Mouse (Mus musculus): ENCODE measurements at regions not wholly inside any gene's neighbourhood (a gene's known extent, or its start where the extent isn't known, plus 50 kb on each side); places are given as distances from the start of the nearest gene placed in this dataset.
A peak's percentile ranks its signal among the peaks of the same experiment; 100 is the strongest.

DNA sequence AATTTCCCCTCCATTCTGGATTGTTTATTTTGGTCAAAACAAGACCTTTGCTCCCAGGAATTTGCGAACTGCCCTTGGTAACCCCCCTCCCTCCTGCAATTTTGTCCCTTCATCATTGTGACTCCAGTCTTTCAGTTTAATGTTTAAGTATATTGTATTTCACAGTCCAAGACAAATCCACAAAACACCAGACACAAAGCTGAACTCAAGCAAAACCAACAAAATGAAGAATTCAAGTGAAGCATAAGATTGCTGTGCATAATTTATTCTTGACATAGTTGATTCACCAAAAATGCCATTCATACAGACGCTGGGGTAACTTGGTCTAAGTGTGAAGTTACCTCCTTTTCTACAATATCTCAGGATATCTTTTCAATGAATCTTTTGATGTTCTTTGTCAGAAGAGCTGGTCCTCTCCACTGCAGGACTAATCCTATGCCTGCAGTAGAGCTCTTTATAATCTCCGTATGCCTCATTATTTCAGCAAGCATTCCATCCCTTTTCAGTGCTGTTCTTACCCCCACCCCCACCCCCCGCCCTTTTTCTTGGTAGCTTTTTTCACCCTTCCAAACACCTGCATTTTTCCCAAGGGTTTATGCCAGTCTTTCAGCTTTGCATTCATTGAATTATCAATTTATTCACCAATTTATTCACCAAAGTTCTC lies 265.4 kb downstream of the Cd109 start:
- no peak for DNase-seq
- intact Hi-C loops (cut with DNase I) = no loop called here

DNA sequence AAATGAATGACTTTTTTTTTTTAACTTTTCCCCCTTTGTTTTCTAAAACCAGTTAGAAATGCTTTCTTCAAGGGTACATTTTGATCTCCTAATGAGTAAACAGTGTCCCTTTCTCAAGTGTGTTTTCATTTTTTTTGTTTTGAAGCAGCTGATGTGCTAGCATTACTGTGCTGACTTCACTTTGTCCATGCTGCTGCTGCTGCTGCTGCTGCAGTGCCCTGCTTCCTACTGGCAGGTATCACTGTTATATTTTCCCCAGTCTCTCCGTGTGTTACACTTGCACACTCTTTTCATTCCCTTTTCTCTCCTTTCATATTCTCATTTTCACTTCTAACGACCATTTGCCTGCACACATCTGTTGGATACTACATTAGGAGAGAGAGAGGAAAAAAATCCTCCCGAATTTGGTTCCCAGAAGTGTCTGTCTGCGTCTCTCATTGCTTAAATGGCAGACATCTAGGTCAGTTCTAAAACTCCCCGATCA lies 266.0 kb downstream of the Cd109 start:
- intact Hi-C loops (cut with DNase I) = no loop called here
- DNase-seq = no peak

DNA sequence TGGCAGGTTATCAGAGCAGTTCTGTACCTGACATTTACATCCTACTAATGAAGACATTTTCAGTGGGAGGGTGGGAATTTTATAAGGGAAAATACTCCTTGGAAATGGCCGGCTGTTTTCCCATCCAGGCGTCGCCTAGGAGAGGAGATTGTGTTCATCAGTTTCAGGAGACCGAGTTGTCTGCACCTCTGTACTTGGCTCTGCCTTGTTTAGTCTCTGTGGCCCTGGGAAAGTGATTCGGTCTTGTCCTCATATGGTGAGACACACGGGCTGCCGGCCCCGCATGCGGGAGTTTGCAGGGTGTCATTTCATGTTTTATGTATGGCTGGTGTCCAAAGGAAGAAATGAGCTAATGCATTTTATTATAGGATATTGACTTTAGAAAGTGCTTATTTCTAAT lies 287.9 kb downstream of the Cd109 start:
- no peak for DNase-seq
- intact Hi-C loops (cut with DNase I) = no loop called here

DNA sequence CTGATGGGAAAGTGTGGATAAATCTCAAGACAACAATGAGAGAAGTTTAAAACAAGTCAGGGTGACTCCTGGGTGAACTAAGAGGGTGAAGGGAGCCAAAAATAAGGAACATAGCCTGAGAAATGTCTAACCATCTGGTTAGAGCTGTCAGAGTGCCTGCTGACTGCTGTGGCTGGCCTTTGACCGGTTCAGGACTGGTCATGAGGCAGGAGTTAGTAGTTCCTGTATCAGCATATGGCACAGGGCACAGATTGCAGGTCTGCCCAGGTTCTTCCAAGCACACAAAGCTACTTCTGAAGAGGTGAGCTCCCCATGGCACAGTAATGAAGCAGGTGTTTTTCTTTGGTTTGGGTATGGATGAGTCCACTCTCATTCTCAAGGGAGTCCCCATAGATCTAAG lies 302.0 kb downstream of the Cd109 start:
- intact Hi-C loops (cut with DNase I) = no loop called here
- no peak for DNase-seq

DNA sequence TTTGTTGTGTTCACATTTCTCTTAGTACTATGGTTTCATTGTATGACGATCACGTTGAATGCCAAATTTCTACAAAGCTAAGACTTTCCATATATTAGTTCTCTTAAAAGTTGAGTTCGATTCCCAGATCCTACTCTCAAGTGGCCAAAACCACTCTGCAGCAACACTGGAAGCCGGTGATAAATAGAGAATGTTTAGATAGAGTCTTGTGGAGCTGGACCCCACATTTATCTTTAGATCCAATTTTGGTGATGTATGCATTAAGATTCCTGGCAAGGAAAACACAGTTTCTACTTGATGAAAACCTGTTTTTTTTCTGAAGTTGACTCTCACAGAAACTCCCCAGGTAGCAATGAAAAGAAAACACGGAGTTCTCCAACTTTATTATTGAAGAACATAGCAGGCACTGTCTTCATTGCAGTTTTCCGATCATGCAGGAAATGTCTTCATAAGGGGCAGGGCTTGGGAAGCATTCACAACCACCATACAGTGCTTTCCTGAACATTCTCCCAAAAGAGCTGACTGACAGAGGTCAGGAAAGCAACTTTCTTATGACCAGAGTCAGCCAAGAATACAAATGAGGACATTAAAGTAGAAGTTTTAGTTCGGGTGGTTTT lies 310.7 kb downstream of the Cd109 start:
- intact Hi-C loops (cut with DNase I) = no loop called here
- no peak for DNase-seq

DNA sequence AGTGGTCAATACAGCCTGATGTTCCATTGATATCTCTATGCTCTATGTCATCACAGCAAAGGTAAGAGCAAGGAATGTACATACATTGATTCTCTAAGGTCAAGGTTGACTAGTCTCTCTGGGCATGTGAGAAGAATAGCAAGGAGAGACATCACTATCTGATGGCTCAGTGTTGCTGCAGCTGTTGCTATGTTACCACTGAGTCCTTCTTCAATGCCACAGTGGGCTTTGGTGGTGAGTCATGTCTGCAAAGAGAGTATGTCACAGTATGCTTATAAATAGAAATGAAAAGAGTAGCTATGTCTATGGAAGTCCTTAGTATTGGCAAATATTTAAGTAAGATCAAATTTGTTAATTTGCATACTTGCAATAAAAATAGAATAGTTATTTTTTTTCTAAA lies 326.3 kb downstream of the Cd109 start:
- intact Hi-C loops (cut with DNase I) = no loop called here

DNA sequence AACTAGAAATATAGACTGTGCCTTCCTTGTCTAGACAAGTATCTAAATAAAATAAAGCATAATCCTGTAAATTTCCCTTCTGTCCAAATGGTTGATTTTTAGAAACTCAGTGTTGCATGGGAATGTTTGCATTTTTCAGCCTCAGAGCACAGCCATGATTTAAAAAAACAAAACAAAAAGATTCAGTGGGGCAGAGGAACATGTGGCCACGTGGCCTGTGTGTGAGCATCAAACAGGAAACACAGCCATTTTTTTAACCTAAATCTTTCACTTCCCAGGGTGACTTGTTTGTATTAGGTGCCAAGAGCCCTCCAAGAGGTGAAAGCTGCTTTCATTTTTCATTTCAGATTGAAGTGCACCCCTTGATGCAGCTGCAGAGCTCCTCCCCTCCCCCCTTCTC lies 349.5 kb downstream of the Cd109 start:
- intact Hi-C loops (cut with DNase I) = no loop called here
- DNase-seq = no peak

More for the DNA sequence above, 326.3 kb downstream of the Cd109 start:
- DNase-seq = no peak

DNA sequence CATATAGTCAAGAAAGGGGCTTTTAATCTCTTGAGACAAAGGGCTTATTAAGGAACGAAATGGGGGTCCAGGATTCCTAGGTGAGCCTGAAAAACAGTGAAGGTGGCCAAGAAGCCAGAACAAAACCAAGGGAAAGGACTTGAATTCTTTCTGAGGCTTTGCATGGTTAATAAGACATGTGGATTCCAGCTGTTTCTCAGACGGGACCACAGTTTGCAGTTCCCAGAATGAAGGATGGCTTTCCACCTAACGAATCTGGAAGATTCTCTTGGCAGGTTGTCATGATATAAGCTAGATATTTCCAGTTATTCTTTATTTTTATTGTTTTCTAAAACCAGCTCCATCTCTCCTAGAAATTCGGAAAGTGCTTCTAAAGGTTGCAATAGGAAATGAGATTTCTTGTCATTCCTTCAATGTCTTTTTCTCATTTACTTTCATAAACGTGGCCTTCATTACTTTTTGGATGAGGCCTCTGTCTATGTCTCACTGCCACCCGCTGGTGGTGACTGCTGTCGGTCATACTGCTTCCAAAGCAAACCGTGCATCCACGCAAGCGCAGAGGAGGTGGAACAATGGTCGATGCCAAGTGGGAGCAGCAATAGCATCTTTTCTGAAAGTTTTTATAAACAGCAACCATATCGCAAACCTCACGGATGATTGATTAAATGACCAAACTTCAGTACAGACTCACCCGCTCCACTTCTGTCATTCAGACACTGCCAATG lies 350.0 kb downstream of the Cd109 start:
- DNase-seq = no peak
- intact Hi-C loops (cut with DNase I) = no loop called here

DNA sequence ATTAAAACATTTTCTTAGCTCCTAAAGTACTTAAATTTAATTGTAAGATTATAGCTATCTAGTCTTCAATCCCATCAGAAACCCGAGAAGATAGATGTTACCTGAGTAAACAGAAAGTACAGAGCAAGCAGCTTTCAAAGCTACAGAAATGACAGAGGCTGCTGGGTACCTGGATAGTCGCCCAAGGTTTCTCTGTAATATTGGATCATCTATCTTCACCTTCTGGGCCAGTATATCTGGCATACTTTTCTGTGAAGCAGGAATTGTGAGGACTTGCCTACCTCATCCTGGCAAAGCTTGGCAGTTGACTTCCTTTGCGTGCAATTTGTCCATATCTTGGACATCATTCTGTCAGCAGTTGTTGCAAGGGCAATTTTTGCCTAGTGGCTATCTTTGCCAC lies 356.4 kb downstream of the Cd109 start:
- DNase-seq = no peak
- intact Hi-C loops (cut with DNase I) = no loop called here

DNA sequence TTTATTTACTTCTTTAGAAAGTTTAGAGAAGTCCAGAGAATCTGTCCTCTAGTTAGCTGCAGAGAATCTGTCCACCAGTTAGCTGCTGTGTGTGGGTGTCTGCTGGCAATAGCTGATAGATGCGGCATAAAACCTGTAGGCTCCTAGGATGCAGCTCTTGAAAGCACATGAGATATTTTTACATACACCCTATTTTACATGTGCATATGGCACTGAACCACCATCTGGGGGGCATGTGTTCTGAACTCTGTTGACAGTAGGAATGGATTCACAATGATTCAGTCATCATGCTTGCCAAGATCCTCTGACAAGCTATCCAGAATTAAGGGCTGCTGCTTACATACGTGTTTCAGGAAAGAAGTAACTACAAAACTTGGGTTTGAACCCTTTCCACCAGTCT lies 368.4 kb downstream of the Cd109 start:
- intact Hi-C loops (cut with DNase I) = no loop called here
- DNase-seq = no peak

DNA sequence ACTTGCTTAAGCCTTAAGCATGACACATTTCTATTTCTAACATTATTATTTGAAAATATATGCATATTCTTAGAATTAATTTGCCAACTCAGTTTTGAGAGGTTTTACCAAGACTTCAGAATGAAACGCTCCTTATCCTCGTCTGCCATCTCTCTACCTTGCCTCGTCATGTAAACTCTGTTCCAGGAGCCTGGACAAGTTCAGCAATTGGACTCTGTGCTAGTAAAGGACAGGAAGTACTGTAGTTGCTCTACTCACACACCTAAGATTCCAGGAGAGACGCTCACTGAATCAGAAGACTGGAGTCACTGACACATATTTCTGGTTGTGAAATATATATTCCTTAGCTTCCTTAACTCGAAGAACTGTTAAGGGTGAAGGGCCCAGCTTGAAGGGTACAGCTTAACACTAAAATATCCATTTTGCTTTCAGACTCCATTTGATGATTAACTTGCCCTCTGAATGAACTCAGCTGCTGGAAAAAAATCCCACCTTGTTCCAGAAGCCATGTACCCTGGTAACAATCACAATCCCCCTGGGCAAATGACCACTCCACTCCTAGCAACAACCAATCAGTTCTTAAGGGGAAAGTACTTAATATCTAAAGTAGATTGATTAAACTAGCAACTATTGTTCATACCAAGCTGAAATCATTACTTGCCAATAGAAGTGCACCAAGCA lies 370.0 kb downstream of the Cd109 start:
- DNase-seq = no peak
- intact Hi-C loops (cut with DNase I) = no loop called here

DNA sequence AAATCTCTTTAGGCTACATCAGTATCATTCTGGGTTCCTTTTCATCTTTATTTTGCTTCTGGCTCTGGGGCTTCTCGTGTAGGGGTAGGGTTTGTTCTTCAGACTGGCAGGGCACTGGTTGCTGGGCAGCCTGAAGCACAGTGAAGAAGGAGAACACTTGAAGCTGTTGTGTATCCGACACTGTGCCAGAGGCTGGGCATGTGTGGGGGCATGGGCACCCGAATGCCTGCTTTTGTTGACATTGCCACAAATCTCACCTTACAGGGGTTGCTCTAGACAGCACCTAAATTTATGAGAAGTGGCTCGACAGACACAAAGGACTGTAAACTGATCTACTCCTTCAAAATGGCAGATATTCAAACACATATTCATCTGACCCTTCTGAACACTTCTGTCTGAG lies 376.0 kb downstream of the Cd109 start:
- intact Hi-C loops (cut with DNase I) = no loop called here
- DNase-seq = no peak

DNA sequence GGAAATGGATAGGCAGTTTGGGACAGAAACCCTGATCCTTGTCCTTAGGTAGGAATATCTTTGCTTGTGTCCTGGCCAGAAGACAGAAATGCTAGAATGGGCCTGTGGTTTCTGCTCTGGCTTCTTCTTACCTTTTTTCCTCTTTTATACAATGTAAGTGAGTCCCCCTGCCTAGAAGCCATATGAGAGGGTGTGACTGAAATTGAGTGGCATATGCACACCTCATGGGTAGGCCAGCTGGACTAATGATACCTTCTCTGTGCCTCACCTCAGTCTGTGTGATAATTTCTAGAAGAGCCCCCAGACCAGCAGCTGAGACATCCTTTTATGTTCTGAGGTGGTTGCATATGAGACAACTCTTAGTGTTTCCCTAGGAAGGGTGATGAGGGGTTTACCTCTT lies 385.7 kb downstream of the Cd109 start:
- no peak for DNase-seq
- intact Hi-C loops (cut with DNase I) = no loop called here

DNA sequence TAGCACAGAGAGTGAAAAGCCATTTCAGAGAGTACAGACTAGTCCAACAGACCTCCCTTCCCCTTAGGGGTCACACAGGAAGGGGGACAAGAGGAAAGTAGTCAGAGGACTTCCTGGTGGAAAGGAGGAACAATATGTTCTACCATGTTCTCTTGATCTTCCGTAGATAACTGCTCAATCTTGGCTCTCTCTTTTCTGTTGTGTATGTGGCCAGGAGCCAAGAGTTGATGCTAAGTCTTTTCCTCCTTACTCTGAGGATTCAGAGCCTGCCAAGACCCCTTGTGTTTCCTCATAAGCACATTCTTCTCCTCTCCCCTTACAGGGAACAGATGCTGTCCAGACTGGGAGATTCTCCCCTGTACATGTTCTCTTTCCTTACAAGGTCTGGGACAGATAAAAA lies 386.6 kb downstream of the Cd109 start:
- intact Hi-C loops (cut with DNase I) = no loop called here
- DNase-seq = peak in 1 of 2 experiments; percentile 6

DNA sequence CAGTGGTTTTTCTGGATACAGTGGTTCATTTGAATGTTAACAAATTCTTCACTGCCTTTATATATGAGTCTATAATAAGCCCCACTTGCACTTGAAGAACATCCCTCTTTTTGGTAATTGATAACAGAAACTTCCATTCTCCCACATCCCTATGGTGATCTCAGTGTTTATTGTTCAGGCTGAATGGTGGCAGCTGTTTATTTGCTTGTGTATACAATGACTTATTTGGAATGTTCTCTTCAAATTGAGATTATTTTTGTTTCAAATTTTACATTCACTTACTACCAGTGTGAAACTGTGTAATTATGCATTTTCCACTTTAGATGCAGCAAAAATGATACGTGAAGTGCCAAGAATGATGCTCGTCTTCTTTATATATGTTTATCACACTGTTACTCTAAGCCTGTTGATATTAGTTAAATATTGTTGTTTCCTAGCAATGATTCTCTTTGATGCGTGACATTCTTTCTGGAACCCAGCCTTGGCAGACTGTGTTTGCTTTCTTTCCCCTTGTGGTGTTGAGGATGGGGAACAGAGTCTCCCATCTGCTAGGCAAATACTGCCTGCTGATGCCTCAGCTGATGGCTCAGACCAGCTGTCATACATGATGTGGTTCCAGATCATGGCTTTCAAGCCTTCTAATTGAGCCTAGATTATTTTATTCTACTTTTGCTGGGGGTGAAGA lies 389.1 kb downstream of the Cd109 start:
- intact Hi-C loops (cut with DNase I) = no loop called here
- no peak for DNase-seq

DNA sequence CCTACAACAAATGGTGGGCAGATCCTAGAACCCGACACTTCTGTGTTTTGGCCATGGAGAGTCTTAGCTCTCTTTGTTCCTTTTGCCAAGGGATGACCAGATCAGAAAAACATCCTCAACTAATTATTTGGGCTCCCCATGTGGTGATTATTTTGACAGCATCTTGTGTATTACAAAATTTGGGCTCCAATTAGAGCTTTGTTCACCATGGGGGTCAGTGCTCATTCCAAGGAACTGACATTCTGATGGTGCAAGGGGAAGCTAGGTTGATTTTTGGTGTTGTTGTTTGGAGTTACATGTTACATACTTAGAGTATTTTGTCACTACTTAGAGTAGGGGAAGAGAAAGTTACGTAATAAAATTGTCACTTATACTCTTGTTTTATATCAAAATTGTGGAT lies 406.9 kb downstream of the Cd109 start:
- intact Hi-C loops (cut with DNase I) = no loop called here
- no peak for DNase-seq

DNA sequence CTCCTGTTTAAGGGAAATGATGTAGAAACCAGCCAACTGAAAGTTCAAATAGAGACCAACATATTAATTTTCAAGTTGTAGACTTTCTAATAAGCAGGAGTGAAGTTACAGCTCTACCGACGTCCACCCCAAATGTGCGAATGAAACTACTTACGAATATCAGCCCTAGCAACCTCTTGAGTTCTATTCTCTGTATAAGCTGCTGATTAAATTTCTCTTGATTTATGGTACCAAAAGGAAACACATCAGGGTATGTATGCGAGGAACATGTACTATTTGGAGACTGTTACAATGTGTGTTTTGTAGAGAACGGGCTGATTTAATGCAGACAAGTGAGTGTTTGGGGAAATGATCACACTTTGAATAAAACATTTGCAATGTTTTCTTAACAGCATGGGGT lies 412.9 kb downstream of the Cd109 start:
- no peak for DNase-seq
- intact Hi-C loops (cut with DNase I) = no loop called here

DNA sequence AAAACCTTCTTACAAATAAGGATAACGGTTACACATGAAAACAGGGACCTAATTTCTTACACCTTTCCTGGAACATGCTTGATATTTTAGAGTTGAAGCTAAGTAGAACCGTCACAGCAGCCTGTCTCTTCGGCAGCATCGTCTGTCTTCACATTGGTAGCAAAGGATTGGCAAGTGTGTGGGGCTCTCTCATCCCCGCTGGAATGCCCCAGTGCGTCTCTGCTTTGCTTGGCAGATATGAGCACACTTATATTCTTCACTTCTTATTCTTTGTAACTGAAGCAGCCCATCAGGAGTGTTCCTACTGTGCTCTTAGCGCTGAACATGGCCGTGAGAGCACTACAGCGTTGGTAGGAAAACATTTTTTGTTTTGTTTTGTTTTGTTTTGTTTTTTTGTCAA lies 414.1 kb downstream of the Cd109 start:
- DNase-seq = no peak
- intact Hi-C loops (cut with DNase I) = no loop called here

DNA sequence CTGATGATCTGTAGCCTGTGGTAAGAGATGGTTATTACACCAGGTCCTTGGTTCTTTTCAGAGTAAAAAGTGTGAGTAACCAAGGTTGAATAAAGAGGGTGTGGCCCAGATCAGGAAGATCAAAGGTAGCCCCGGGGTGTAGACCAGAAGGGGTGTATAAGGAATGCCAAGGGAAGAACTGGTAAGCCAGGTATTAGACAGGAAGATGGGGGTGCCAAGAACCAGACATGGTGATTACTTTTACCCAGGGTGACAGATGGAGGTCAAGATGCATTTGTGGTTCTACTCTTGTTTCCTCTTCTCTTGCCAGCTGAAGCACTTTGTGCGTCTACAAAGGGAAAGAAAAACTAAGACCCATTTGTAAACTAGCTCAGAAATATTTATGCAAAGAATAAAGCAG lies 420.3 kb downstream of the Cd109 start:
- intact Hi-C loops (cut with DNase I) = no loop called here
- no peak for DNase-seq

DNA sequence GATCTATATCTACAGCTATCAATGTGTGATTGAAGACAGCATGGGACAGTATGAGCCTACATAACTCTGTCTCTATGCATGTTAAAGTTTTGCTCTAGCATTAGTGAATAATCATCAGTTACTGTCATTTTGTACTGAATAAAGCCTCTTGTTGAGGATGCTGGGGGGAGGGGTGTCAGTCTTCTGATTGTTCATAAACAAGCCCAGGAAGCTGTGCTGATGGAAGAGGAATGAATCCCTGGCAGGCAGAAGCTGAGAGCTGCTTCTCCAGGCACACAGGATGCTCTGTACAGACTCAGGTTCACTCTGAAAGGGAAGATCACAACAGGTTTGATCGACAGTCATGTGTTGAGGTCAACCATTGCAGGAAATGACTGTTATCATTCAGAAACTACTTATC lies 421.7 kb downstream of the Cd109 start:
- no peak for DNase-seq
- intact Hi-C loops (cut with DNase I) = no loop called here

DNA sequence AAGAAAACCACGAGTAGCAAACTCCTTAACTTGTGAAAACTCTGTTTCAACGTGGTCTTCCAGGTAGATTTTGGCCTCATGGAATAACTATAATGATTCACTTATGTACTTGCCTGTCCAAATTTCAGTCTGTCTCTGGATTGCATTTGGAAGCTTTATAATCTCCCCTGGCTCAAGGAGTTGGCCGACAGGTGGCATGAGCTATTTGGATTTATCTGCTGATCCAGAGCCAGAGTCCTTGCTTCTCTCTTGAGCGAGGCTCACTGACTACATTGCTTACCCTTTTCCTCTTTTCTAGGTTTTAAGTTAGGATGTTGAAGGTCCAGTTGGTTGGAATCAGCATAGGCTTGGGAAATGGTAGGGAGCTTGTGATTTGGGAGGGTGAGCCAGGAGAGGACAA lies 423.6 kb downstream of the Cd109 start:
- DNase-seq = no peak
- intact Hi-C loops (cut with DNase I) = no loop called here
